Mouse (Mus musculus) ZHBTc4 (cell line): ENCODE data around the gene Kcnk1.

ENCODE experiments used
- DNase-seq: peaks from one replicate; pipeline ENCODE4 v3.0.0-alpha.2; 2011; ENCODE audit warnings: low read depth, low spot score

The Kcnk1 gene

GRCm38 (mm10) chr8:125995101-125995986, at the start of gene Kcnk1:
Gene Kcnk1 (plus strand): TSS chr8:125995170.
- DNase-seq = peak; percentile 84

GRCm38 (mm10) chr8:125948696-125949308, 46.2 kb upstream of the Kcnk1 start:
- no peak for DNase-seq

- DNase-seq = peak; percentile 96
These were observed 44.7 kb upstream of the Kcnk1 start for GRCm38 (mm10) chr8:125950007-125950940.

DNA sequence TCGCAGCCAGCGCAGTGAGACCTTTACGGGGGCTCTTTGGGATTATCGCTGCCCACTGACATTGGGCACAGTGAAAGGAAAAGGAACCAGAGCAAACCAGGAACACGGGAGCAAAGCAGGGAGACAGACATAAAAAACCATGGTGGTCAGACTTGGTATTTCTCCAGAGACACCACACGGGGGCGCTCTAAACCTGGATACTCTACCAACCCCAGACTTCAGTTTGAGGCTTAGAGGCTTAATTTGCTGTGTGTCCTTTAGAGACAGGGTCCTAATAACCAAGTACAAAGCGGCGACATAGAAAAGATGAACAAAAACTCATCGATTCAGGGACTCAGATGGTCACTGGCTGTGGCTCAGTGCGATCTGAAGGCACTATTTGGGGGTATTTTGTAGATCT, 39.3 kb upstream of the Kcnk1 start:
- DNase-seq = peak; percentile 62

- no peak for DNase-seq
These were observed 38.2 kb upstream of the Kcnk1 start for GRCm38 (mm10) chr8:125956796-125957195.

DNA sequence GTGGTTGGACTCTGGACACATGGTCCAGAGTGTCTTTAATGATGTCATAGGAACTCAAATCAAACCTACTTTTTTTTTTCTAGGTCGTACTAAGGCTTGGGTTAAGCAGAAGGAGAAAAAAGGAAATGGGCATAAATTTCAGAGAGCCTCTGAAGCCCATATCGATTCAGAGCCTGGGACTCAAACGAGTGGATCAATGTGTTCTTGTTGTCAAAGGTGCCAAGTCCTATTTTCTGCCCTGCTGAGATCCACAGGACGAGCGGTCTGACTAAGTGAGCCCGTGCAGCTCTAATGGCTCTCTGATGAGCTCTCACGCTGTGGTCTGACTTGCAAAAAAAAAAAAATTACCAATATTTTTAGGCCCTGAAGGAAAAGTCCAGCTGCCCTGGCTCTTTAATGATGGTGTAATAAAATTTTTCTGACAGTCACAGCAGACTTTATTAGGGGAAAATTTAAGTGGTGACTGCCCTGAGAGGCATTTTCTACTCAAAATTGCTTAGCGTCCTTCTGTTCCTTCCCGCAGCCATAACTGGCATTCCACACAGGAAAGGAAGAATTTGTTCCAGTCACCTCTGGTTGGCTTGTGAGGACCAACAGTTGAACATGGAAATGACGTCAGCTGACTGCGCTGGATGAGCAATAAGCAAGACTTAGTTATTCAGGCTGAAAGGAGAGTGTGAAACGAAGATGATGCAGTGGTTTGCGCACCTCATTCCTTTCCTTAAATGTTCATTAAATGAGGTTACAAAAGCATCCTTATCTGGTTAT, 37.6 kb upstream of the Kcnk1 start:
- no peak for DNase-seq

- DNase-seq = no peak
These were observed 37.0 kb upstream of the Kcnk1 start for GRCm38 (mm10) chr8:125957994-125958368.

- no peak for DNase-seq
These were observed 35.6 kb upstream of the Kcnk1 start for GRCm38 (mm10) chr8:125959363-125959771.

GRCm38 (mm10) chr8:125960037-125960436, 34.9 kb upstream of the Kcnk1 start:
- DNase-seq = peak; percentile 15

- DNase-seq = no peak
These were observed 33.2 kb upstream of the Kcnk1 start for GRCm38 (mm10) chr8:125961790-125962189.

GRCm38 (mm10) chr8:125963807-125964211, 31.2 kb upstream of the Kcnk1 start:
- peak; percentile 35 for DNase-seq

GRCm38 (mm10) chr8:125971336-125971735, 23.6 kb upstream of the Kcnk1 start:
- no peak for DNase-seq

DNA sequence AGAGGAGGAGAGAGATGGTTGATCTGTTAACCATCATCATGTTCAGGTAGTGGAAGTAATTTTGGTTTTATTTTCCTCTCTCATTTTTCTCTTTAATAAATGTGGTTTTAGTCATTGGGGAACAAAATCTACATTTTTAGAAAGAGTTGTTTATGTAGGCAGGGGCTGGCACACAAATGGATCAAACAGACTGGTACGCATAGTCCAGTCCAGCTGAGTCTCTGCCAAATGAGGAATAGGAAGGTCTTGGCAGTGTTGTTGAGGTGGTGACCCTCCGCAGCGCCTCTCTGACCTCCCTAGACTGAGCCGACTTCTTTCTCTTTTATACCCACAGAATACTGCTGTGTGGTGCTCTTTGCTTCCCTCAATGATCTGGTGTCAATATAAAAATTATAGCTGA, 19.0 kb upstream of the Kcnk1 start:
- no peak for DNase-seq

DNA sequence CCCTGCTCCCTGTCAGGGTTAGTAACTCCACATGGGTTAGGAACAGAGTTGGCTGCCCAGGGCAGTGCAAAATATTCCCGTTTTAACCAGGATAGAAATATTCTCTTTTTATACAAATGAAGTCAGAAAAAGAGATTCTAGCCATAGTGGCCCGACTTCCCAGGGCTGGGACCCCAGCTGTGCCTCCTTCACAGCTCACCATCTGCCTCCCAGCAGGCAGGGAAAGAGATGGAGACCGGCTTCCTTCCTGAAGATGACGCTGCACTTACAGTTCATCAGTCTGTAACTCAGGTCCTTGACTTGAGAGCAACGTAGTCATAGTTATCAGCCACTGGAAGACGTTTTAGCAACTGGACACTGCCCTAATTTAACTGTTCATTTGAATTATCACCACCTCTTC, 14.1 kb upstream of the Kcnk1 start:
- DNase-seq = no peak

GRCm38 (mm10) chr8:125983515-125983914, 11.5 kb upstream of the Kcnk1 start:
- DNase-seq = no peak

GRCm38 (mm10) chr8:125984140-125984539, 10.8 kb upstream of the Kcnk1 start:
- DNase-seq = no peak

DNA sequence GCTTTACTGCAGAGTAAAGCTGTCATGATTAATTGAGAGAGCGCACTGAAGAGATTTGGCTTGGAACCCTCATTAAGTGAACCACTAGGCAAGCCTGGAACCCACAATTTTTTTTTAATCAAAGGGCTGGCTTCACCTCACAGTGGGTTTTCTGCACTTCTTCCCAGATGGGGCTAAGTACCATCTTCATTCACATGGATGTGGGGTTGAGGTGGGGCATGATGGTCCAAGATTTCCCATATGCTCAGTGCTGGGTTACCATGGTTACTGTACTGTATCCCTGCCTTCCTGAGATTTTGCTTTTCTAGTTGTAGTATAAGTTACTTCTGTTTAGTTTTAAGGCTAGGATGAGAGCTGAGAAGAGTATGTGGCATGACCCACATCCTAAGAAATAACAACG, 9.6 kb upstream of the Kcnk1 start:
- no peak for DNase-seq

- DNase-seq = peak; percentile 36
These were observed 7.9 kb upstream of the Kcnk1 start for GRCm38 (mm10) chr8:125986999-125987589.

GRCm38 (mm10) chr8:125987996-125988395, 7.0 kb upstream of the Kcnk1 start:
- DNase-seq = no peak

DNA sequence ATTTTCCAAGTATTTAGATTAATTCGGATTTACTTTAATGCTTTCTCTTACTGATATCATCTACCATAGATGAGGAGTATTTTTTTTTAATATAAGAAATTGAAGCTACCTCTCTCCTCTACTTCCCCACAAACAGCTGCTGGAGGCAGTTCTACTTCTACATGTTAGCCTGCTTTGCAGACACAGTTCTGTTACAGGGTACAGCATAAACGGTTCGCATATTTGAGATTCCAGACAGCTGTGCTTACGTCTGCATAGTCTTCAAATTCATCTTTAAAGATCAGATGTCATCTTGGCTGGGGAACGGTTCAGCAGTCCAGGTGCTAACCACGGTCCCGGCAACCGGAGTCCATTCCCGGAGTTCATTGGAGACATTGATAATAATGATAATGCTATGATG, 1.3 kb upstream of the Kcnk1 start:
- DNase-seq = no peak
